Mouse (Mus musculus): ENCODE data around the gene Hmg20a. TPM values are rescaled to one million over a fixed set of nuclear protein-coding genes. Genes with fewer than 3 reads are reported as not detected.

Gene Hmg20a
- total and polyA plus RNA-seq, 2 experiments from 2014 or later = 50.9 to 57.1 TPM

DNA sequence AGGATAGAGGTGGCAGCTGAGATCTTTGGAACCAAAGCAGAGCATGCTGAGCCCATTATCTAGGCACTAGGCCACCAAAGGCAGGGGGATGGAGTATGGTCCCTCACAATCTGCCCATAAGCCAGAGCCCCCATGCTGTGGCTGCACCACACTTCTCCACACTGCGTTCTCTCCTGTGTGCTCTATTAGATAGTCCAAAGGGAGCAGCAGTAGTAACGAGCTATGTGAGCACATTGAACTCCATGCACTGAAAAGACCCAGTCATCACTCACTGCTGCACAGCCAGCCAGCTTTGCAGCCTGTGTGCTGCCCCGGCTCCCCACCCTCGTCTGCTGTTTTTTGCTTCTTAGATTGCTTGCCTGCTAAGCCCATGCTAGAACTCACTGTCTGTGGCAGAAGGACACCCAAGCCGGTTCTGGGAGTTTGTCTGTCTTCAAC is 77.4 kb downstream of the Hmg20a start:
- Histone ChIP-seq H3K4me3 (ENCODE audit: low read length) (no peak overlapping the region), H3K4me2 (ENCODE audit: low read depth, low read length) (no peak overlapping the region), H3K9ac (replicated peaks; ENCODE audit: low read length) (no peak overlapping the region), H3K4me1 (ENCODE audit: insufficient read depth, low read length) (peaks cover 22% of the 10 kb centered on the region), H3K27ac (peak overlapping the region; percentile 61), H3K9me3 (ENCODE audit: low read length) (no peaks in the 10 kb centered on the region), H3K36me3 (ENCODE audit: insufficient read depth, low read length) (peaks cover 7% of the 10 kb centered on the region; the same call in 1 of the 2 replicates), H3K27me3 (ENCODE audit: insufficient read depth, low read length) (no peaks in the 10 kb centered on the region)
- DNase-seq (ENCODE audit: low spot score) (peak; percentile 32), ATAC-seq (peak; percentile 53)
- 35% methylated on average over 5 of the region's 5 CpGs for WGBS
- no peak for TF ChIP-seq CTCF (IDR thresholded peaks at IDR 0.05; ENCODE audit: low read depth)

DNA sequence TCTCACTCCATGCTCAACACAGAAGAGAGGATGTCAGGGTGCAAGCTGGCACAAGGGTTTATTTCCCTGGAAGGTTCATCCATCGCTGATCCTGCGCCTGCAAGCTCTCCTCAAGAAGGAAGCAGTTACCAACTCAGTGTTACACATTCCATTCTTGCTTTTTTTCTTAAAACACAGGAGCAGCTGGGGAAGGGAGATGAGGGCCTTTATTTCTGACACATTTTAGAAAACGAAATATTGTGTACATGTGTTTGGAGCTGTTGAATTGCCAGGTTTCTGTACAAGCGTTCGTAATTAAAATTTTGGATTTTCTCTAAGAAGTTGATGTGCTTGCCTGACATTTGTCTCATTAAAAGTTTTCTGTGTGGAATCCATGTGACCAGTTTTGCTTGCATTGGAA is 78.2 kb downstream of the Hmg20a start:
- TF ChIP-seq CTCF (IDR thresholded peaks at IDR 0.05; ENCODE audit: low read depth) = no peak
- Histone ChIP-seq H3K36me3 (ENCODE audit: insufficient read depth, low read length) (peaks cover under 1% of the 10 kb centered on the region; the same call in 1 of the 2 replicates), H3K9ac (replicated peaks; ENCODE audit: low read length) (no peak overlapping the region), H3K4me2 (ENCODE audit: low read depth, low read length) (no peak overlapping the region), H3K9me3 (ENCODE audit: low read length) (no peaks in the 10 kb centered on the region), H3K27ac (no peak overlapping the region), H3K4me1 (ENCODE audit: insufficient read depth, low read length) (peaks cover 23% of the 10 kb centered on the region), H3K4me3 (ENCODE audit: low read length) (no peak overlapping the region), H3K27me3 (ENCODE audit: insufficient read depth, low read length) (no peaks in the 10 kb centered on the region)
- ATAC-seq (no peak), DNase-seq (ENCODE audit: low spot score) (no peak)
- 86% methylated on average over 5 of the region's 5 CpGs for WGBS

DNA sequence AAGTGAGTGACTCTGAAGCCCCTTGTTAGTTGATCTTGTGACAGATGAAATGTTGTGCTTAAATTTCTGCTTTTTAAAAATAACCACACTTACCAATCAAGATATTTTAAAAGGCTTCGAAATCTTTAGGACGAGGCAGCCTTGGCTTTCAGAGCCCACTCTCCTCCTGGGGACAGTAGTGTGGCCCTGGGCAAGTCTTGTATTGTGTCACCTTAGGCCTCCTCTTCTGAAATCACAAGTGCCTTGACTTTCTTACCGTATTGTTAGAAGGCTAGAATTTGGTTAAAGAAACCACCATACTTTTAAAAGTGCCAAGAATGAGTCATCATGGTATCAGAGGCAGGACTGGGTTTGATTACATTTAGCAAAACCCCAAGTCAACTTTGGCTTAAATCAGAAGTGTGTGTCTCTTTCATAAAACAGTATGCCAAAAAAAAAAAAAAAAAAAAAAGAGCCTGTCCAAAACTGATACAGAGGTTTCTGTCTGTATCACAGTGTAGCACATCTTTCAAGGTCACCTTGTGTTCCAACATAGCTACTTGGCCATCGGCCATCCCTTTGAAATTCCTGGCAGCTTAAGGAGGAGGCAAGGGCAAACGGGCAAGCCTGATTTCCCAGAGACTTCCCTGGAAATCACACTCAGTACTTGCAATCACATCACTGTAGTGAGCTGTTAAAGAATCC is 78.9 kb downstream of the Hmg20a start:
- Histone ChIP-seq H3K36me3 (ENCODE audit: insufficient read depth, low read length) (no peaks in the 10 kb centered on the region), H3K27ac (no peak overlapping the region), H3K4me1 (ENCODE audit: insufficient read depth, low read length) (peaks cover 30% of the 10 kb centered on the region), H3K4me2 (ENCODE audit: low read depth, low read length) (no peak overlapping the region), H3K4me3 (ENCODE audit: low read length) (no peak overlapping the region), H3K9me3 (ENCODE audit: low read length) (no peaks in the 10 kb centered on the region), H3K27me3 (ENCODE audit: insufficient read depth, low read length) (no peaks in the 10 kb centered on the region), H3K9ac (replicated peaks; ENCODE audit: low read length) (no peak overlapping the region)
- ATAC-seq = no peak
- 63% methylated on average over 5 of the region's 5 CpGs for WGBS
- no peak for TF ChIP-seq CTCF (IDR thresholded peaks at IDR 0.05; ENCODE audit: low read depth)
- peak; percentile 71 for DNase-seq (ENCODE audit: low spot score)

DNA sequence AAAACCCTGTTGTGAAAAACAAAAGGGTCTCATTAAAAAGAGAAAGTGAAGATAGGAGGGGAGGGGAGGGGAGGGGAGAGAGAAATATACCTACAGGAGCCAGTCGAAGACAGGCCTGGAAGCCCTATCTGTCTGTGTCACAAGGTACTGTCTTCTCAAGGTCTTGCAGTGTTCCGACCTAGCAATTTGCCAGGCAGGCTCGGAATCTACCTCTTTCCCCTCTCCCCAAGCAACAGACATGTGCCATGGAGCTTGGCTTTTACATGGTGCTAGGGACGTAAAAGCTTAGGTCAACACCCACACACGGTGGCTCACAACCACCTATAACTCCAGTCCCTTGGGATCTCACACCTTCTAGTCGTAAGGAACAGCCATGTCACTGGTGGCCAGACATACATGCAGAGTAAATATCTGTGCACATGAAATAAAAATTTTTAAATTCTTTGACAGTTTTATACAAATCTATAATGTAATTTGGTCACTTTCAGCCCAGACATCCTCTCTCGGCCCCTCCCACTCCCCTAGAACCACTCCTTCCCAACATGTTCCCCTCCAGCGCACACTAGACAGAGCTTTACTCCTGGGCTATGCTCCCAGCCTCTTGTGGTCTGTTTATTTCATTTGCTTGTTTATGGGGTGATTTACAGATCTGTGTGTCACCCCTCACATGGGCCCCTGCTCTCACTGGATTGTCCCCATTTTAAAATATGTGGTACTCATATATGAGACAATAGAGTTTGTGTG is 81.1 kb downstream of the Hmg20a start:
- H3K27ac ChIP-seq = no peak overlapping the region
- no peak overlapping the region for H3K4me2 ChIP-seq (ENCODE audit: low read depth, low read length)
- ATAC-seq = no peak
- no peaks in the 10 kb centered on the region for H3K27me3 ChIP-seq (ENCODE audit: insufficient read depth, low read length)
- H3K4me3 ChIP-seq (ENCODE audit: low read length) = no peak overlapping the region
- H3K9ac ChIP-seq (replicated peaks; ENCODE audit: low read length) = no peak overlapping the region
- DNase-seq (ENCODE audit: low spot score) = no peak
- H3K36me3 ChIP-seq (ENCODE audit: insufficient read depth, low read length) = no peaks in the 10 kb centered on the region
- H3K4me1 ChIP-seq (ENCODE audit: insufficient read depth, low read length) = peaks cover 32% of the 10 kb centered on the region
- no peaks in the 10 kb centered on the region for H3K9me3 ChIP-seq (ENCODE audit: low read length)
- no peak for TF ChIP-seq CTCF (IDR thresholded peaks at IDR 0.05; ENCODE audit: low read depth)
- 82% methylated on average over 8 of the region's 8 CpGs for WGBS

DNA sequence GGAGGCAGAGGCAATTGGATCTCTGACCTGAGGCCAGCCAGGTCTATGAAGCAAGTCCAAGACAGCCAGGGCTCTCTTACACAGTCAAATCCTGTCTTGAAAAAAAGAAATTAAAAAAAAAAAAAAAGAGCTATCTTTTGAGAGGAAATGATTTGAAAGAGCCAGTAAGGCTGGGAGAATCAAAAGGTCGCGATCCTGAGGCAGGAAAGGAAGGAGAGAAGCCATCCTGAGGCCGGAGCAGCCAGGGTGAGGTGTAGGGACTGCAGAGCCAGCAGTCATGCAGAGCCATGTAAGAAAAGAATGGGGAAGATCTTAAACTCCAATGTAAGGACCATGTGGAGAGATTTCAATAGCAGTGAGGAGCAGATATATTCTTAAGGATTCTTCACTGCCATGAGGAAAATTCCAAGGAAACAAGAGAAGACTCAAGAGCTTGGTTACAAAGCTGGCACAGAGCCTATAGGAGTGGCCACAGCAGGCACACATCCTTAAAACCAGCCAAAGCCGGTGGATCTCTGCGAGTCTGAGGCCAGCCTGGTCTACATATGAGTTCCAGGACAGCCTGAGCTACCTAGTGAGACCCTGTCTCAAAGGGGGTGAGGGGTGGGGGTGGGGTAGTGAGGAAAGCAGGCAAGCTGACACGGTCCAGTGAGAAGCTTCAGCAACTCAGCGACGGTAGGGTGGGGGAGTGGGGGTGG is 82.6 kb downstream of the Hmg20a start:
- ATAC-seq (no peak), DNase-seq (ENCODE audit: low spot score) (no peak)
- WGBS = 63% methylated on average over 8 of the region's 8 CpGs
- H3K4me1 ChIP-seq (ENCODE audit: insufficient read depth, low read length) = peaks cover 34% of the 10 kb centered on the region
- no peaks in the 10 kb centered on the region for H3K36me3 ChIP-seq (ENCODE audit: insufficient read depth, low read length)
- no peaks in the 10 kb centered on the region for H3K9me3 ChIP-seq (ENCODE audit: low read length)
- TF ChIP-seq CTCF (IDR thresholded peaks at IDR 0.05; ENCODE audit: low read depth) = no peak
- H3K27me3 ChIP-seq (ENCODE audit: insufficient read depth, low read length) = no peaks in the 10 kb centered on the region
- no peak overlapping the region for H3K4me2 ChIP-seq (ENCODE audit: low read depth, low read length)
- no peak overlapping the region for H3K9ac ChIP-seq (replicated peaks; ENCODE audit: low read length)
- H3K4me3 ChIP-seq (ENCODE audit: low read length) = no peak overlapping the region
- H3K27ac ChIP-seq = no peak overlapping the region

DNA sequence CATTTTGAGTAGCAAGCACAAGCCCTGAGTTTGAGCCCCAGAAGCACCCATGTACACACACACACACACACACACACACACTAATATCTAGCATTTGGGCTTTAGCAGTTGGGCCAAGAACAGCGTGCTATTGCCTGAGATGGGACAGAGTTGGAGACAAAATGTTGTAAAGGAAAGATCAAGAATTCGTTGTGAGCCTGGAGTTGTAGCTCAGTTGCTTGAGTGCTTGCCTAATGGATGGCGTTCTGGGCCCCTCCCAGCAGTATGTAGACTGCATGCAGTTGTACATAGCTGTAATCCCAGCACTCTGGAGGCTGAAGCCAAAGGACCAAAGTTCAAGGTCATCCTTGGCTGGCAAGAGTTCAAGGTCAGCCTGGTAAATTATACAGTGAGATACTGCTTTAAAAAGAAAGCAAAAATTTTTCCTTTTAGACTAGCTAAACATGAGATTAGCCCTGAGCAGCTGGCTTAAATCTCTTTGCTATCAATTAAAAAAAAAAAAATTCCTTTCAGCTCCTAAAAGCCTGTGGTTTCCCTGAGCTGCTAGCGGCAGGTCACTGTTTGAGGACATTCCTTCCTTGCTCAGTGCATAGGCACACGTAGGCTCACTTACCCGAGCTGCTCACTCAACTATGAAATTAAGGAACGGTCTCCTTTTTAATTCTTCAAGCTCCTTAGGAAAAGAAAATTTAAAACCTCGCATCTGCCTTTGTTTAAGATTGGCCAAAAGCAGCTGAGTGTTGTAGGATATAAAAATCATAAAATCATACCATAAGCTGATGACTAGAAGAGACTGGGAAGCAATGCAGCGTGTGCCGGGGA is 83.5 kb downstream of the Hmg20a start:
- peak; percentile 9 for DNase-seq (ENCODE audit: low spot score)
- 36% methylated on average over 10 of the region's 10 CpGs for WGBS
- ATAC-seq = no peak
- TF ChIP-seq CTCF (IDR thresholded peaks at IDR 0.05; ENCODE audit: low read depth) = no peak
- no peaks in the 10 kb centered on the region for H3K36me3 ChIP-seq (ENCODE audit: insufficient read depth, low read length)
- H3K9ac ChIP-seq (replicated peaks; ENCODE audit: low read length) = no peak overlapping the region; the same call in 1 of the 2 replicates
- peak overlapping the region; percentile 38 for H3K4me2 ChIP-seq (ENCODE audit: low read depth, low read length)
- H3K4me1 ChIP-seq (ENCODE audit: insufficient read depth, low read length) = peaks cover 33% of the 10 kb centered on the region
- H3K27me3 ChIP-seq (ENCODE audit: insufficient read depth, low read length) = no peaks in the 10 kb centered on the region
- no peak overlapping the region for H3K4me3 ChIP-seq (ENCODE audit: low read length)
- no peaks in the 10 kb centered on the region for H3K9me3 ChIP-seq (ENCODE audit: low read length)
- H3K27ac ChIP-seq = peak overlapping the region; percentile 69

Measured in hindbrain, postnatal 0 days (tissue).